Mouse (Mus musculus) heart, embryonic 13.5 days (tissue): ENCODE results near the gene Asprv1. TPM values are rescaled to one million over a fixed set of nuclear protein-coding genes. Genes with fewer than 3 reads are reported as not detected.

Experiments used
- ATAC-seq: fragments of 200-750 bp; cut with Nextera tagmentation; 2 replicates; pipeline ENCODE4 v1.8.0; 2017; ENCODE audit warnings: moderate TSS enrichment; ENCODE audit not compliant: insufficient number of reproducible peaks, low FRiP score, low TSS enrichment; ENCODE audit errors: extremely low read depth
- H3K27ac ChIP-seq: fragments of 300-500 bp; sonication (generic); replicated peaks from 2 replicates; pipeline ENCODE4 v1.5.1; 2015; ENCODE audit warnings: moderate library complexity, mild to moderate bottlenecking, inconsistent platforms
- H3K27me3 ChIP-seq: fragments of 300-500 bp; sonication (generic); replicated peaks from 2 replicates; pipeline ENCODE4 v1.6.1; 2015; ENCODE audit warnings: mild to moderate bottlenecking, inconsistent platforms
- H3K36me3 ChIP-seq: fragments of 300-500 bp; sonication (generic); 2 replicates; pipeline ENCODE4 v1.6.1; 2015; ENCODE audit warnings: mild to moderate bottlenecking, inconsistent platforms
- H3K4me1 ChIP-seq: fragments of 300-500 bp; sonication (generic); 2 replicates; pipeline ENCODE4 v1.6.1; 2015; ENCODE audit warnings: inconsistent platforms
- H3K4me2 ChIP-seq: fragments of 300-500 bp; sonication (generic); 2 replicates; pipeline ENCODE4 v1.6.1; 2015; ENCODE audit warnings: inconsistent platforms, mild to moderate bottlenecking, moderate library complexity
- H3K4me3 ChIP-seq: fragments of 300-500 bp; sonication (generic); 2 replicates; pipeline ENCODE4 v1.5.1; 2015; ENCODE audit warnings: moderate library complexity, mild to moderate bottlenecking, inconsistent platforms
- H3K9ac ChIP-seq: fragments of 300-500 bp; sonication (generic); 2 replicates; pipeline ENCODE4 v1.6.1; 2015; ENCODE audit warnings: inconsistent platforms, mild to moderate bottlenecking, moderate library complexity
- H3K9me3 ChIP-seq: fragments of 300-500 bp; sonication (generic); 2 replicates; pipeline ENCODE4 v1.6.1; 2016; ENCODE audit warnings: inconsistent platforms
- WGBS: fragments of 180-500 bp; shearing (Covaris S2); methylation state at CpG from one replicate; pipeline ENCODE4 v1.1.7; 2015; ENCODE audit warnings: mixed read lengths; 5-methylcytosine and 5-hydroxymethylcytosine counted together
- polyA plus RNA-seq: library from polyadenylated mRNA; unstranded; fragments of >200 nt; fragmentation: Nextera tagmentation; extraction: Ambion mirVana; gene quantifications from 2 replicates; pipeline ENCODE4 v1.2.1, GENCODE M21; 2015

Asprv1 gene
- polyA plus RNA-seq, 1 experiment from 2014 or later, result 0.09 TPM

DNA sequence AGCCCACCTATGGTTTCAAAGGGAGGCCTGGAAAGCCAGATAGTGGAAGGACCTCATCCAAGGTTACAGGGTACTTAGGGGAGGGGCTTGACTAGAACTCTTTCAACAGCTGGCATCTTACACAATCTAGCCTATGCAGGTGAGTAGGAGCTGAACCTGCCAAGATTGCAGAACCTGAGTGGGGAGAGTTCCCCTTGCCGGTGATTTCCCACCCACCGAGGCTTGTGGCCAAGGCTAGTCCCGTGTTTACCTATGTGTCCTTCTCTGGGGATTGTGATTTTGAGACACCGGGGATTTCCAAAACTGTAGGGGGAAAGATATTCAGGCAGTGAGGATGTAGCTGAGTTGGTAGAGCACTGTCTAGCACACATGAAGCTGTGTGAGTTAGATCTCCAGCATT lies 12.7 kb upstream of the Asprv1 start:
- Histone ChIP-seq H3K4me3 (no peak overlapping the region), H3K36me3 (no peaks in the 10 kb centered on the region), H3K4me2 (no peak overlapping the region), H3K9ac (no peak overlapping the region), H3K4me1 (peaks cover 4% of the 10 kb centered on the region; the same call in 1 of the 2 replicates), H3K27me3 (0 out of 2 replicates have a peak, but pooled peaks cover 4% of the 10 kb centered on the region), H3K27ac (no peak overlapping the region), H3K9me3 (no peaks in the 10 kb centered on the region)
- no peak for ATAC-seq
- WGBS, result 75% methylated on average over 4 of the region's 4 CpGs

GRCm38 (mm10) chr6:86623201-86623600 lies 4.8 kb upstream of the Asprv1 start:
- WGBS, result 76% methylated on average over 4 of the region's 4 CpGs
- Histone ChIP-seq H3K36me3 (no peaks in the 10 kb centered on the region), H3K9ac (no peak overlapping the region), H3K27ac (no peak overlapping the region), H3K4me3 (no peak overlapping the region), H3K9me3 (no peaks in the 10 kb centered on the region), H3K4me1 (peaks cover 18% of the 10 kb centered on the region), H3K27me3 (peaks cover 16% of the 10 kb centered on the region), H3K4me2 (no peak overlapping the region)
- no peak; the same call in 1 of the 2 replicates for ATAC-seq

DNA sequence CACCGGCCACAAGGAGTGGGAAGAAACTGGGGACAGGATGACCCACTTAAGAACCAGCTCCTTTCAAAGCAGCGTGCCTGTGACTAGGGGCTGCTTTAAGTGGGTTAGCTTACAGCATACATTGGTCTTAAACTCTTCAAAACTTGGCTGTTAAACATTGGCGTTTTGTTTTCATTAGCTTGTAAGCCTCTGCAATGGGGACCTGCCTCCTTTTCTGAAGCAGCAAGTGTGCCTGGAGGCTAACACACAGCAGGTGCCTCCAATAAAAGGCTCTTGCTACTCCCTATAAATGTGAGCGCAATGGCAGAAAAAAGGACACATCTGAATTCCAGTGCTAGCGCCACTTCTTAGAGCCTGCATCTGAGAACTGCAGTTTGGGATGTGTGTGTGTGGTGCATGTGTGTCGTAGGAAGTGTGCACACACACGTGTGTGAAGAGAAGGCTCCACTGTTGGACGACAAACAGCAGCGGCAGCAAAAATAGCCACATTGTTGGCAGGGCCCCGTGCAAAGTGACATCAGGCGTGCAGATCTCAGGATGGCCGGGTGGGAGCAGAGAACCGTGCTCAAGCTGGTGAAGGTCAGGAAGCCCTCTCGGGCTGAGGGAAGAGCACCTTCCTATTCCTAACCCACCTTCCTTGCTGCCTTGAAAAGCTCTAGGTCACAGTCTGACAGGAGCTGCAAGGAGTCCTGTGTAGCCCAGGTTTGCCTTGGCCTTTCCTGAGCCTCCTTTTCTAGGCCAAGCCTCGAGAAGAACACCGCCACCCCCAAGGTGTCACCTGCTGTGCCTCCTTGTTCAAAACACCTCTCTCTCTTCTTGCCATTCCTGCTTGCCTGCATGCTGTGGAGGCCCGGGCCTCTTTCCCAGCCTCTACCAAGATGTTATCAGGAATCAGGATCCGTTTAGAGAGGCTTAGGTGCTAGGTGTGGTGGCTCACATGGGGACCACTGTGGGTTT lies 3.6 kb upstream of the Asprv1 start:
- Histone ChIP-seq H3K36me3 (no peaks in the 10 kb centered on the region), H3K4me3 (no peak overlapping the region), H3K4me1 (peaks cover 18% of the 10 kb centered on the region), H3K4me2 (no peak overlapping the region), H3K27ac (0 out of 2 replicates have a peak overlapping the region, but pooled peaks have one; percentile 5), H3K27me3 (peaks cover 15% of the 10 kb centered on the region), H3K9ac (peak overlapping the region; percentile 34; the same call in 1 of the 2 replicates), H3K9me3 (no peaks in the 10 kb centered on the region)
- WGBS, result 49% methylated on average over 18 of the region's 18 CpGs
- no peak for ATAC-seq

- Histone ChIP-seq H3K36me3 (no peaks in the 10 kb centered on the region), H3K27me3 (peaks cover 12% of the 10 kb centered on the region; the same call in 1 of the 2 replicates), H3K27ac (no peak overlapping the region), H3K4me3 (no peak overlapping the region), H3K4me2 (no peak overlapping the region), H3K9ac (no peak overlapping the region), H3K4me1 (peaks cover 7% of the 10 kb centered on the region; the same call in 1 of the 2 replicates), H3K9me3 (no peaks in the 10 kb centered on the region)
- ATAC-seq, result no peak
- 55% methylated on average over 3 of the region's 3 CpGs for WGBS
Observed at GRCm38 (mm10) chr6:86630141-86630540, 2.2 kb downstream of the Asprv1 start.

GRCm38 (mm10) chr6:86636495-86636894 lies 8.5 kb downstream of the Asprv1 start:
- 40% methylated on average over 2 of the region's 2 CpGs for WGBS
- peaks cover 11% of the 10 kb centered on the region for H3K4me1 ChIP-seq
- peak; percentile 60 for ATAC-seq
- H3K4me3 ChIP-seq, result no peak overlapping the region
- H3K9ac ChIP-seq, result 0 out of 2 replicates have a peak overlapping the region, but pooled peaks have one; percentile 16
- no peaks in the 10 kb centered on the region for H3K9me3 ChIP-seq
- H3K4me2 ChIP-seq, result 0 out of 2 replicates have a peak overlapping the region, but pooled peaks have one; percentile 16
- H3K27ac ChIP-seq, result peak overlapping the region; percentile 37
- peaks cover 8% of the 10 kb centered on the region; the same call in 1 of the 2 replicates for H3K27me3 ChIP-seq
- H3K36me3 ChIP-seq, result no peaks in the 10 kb centered on the region

DNA sequence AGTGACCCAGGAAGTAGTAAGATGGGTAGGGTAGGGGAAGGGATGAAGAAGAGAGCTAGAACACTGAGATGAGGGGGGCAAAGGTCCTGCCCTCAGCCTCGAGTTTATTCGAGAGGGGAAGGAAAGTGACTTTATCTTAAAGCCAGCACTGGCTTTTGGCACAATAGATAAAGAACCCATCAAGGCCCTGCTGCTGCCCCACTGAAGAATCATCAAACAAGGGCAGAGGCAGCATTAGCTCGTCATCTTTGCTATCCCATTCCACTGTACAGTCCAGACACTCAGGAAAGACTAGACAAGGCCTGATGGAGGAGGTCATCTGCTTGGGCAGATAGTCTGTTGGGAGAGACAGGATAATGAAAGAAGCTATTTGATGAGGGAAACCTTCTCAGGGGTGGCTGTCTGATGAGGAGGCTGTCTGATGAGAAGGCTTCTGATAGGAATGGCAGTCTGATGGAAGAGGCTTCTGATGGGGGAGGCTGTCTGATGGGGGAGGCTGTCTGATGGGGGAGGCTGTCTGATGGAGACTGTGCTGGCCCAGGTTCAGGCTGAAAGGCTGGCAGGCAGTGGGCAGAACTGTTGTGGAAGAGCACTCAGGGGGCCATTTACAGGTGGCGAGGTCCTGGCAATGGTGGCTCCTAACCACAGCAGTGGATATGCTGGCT lies 9.3 kb downstream of the Asprv1 start:
- H3K36me3 ChIP-seq, result no peaks in the 10 kb centered on the region
- H3K9ac ChIP-seq, result no peak overlapping the region; the same call in 1 of the 2 replicates
- H3K4me2 ChIP-seq, result no peak overlapping the region
- WGBS, result 30% methylated on average over 4 of the region's 4 CpGs
- ATAC-seq, result no peak
- peaks cover 11% of the 10 kb centered on the region for H3K4me1 ChIP-seq
- peaks cover 8% of the 10 kb centered on the region; the same call in 1 of the 2 replicates for H3K27me3 ChIP-seq
- H3K27ac ChIP-seq, result peak overlapping the region; percentile 37
- no peaks in the 10 kb centered on the region for H3K9me3 ChIP-seq
- no peak overlapping the region for H3K4me3 ChIP-seq

DNA sequence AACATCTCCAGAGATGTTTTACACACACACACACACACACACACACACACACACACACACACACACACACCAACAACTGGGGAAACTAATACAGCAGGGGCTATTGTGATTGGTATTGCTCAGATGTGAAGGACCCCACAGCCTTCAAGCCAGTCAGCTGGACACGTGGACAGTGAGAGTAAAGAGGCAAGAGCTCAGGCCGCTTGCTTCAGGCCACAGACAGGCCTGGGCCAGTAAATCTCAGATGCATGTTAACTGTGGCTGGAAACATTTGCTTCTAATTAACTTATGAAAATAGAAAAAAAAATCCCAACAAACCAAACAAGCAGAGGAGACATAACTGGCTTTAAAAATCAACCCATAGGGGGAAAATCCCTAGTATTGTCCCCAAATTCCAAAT lies 9.9 kb downstream of the Asprv1 start:
- Histone ChIP-seq H3K9me3 (no peaks in the 10 kb centered on the region), H3K4me3 (no peak overlapping the region), H3K27ac (0 out of 2 replicates have a peak overlapping the region, but pooled peaks have one; percentile 37), H3K36me3 (no peaks in the 10 kb centered on the region), H3K27me3 (peaks cover 8% of the 10 kb centered on the region; the same call in 1 of the 2 replicates), H3K9ac (no peak overlapping the region; the same call in 1 of the 2 replicates), H3K4me1 (peaks cover 11% of the 10 kb centered on the region), H3K4me2 (no peak overlapping the region)
- ATAC-seq, result no peak
- 82% methylated on average over 2 of the region's 2 CpGs for WGBS

GRCm38 (mm10) chr6:86638434-86638833 lies 10.5 kb downstream of the Asprv1 start:
- Histone ChIP-seq H3K36me3 (no peaks in the 10 kb centered on the region), H3K4me1 (peaks cover 11% of the 10 kb centered on the region), H3K27me3 (peaks cover 4% of the 10 kb centered on the region; the same call in 1 of the 2 replicates), H3K4me3 (no peak overlapping the region), H3K4me2 (no peak overlapping the region), H3K27ac (peak overlapping the region; percentile 49; the same call in 1 of the 2 replicates), H3K9me3 (no peaks in the 10 kb centered on the region), H3K9ac (no peak overlapping the region)
- WGBS, result 19% methylated on average over 2 of the region's 2 CpGs
- ATAC-seq, result no peak

- Histone ChIP-seq H3K36me3 (no peaks in the 10 kb centered on the region), H3K4me1 (peaks cover 18% of the 10 kb centered on the region), H3K4me3 (no peak overlapping the region), H3K9me3 (no peaks in the 10 kb centered on the region), H3K4me2 (peak overlapping the region; percentile 36; the same call in 1 of the 2 replicates), H3K27me3 (no peaks in the 10 kb centered on the region), H3K9ac (no peak overlapping the region), H3K27ac (peak overlapping the region; percentile 70)
- WGBS, result 70% methylated on average over 18 of the region's 18 CpGs
- peak; percentile 65 for ATAC-seq
Observed at GRCm38 (mm10) chr6:86639180-86640160, 11.5 kb downstream of the Asprv1 start.

DNA sequence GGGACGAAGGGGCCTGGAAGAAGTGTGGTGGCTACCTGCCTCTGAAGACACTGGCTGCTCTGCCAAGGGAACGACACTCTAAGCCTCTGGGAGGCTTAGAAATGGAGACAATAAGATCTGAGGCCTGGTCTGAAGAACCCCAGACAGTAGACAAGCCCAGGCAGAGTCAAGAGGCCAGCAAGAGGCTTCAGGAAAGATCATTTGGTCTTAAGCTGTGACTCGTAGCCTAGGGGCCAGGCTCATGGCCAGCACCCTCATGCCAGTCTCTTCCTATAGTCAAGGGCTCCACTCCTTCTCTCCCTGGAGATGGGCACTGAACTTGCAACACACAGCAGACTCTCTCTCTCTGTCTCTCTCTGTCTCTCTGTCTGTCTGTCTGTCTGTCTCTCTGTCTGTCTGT lies 12.2 kb downstream of the Asprv1 start:
- H3K27ac ChIP-seq, result peak overlapping the region; percentile 61

More for the DNA sequence above, 12.2 kb downstream of the Asprv1 start:
- H3K36me3 ChIP-seq, result no peaks in the 10 kb centered on the region
- no peaks in the 10 kb centered on the region for H3K9me3 ChIP-seq
- H3K4me3 ChIP-seq, result no peak overlapping the region
- no peak for ATAC-seq
- no peaks in the 10 kb centered on the region for H3K27me3 ChIP-seq
- H3K4me2 ChIP-seq, result peak overlapping the region; percentile 36; the same call in 1 of the 2 replicates
- H3K4me1 ChIP-seq, result peaks cover 23% of the 10 kb centered on the region
- H3K9ac ChIP-seq, result 0 out of 2 replicates have a peak overlapping the region, but pooled peaks have one; percentile 9
- 75% methylated on average over 3 of the region's 3 CpGs for WGBS
